Mouse (Mus musculus): ENCODE measurements at regions not wholly inside any gene's neighbourhood (a gene's known extent, or its start where the extent isn't known, plus 50 kb on each side); places are given as distances from the start of the nearest gene placed in this dataset.

DNA sequence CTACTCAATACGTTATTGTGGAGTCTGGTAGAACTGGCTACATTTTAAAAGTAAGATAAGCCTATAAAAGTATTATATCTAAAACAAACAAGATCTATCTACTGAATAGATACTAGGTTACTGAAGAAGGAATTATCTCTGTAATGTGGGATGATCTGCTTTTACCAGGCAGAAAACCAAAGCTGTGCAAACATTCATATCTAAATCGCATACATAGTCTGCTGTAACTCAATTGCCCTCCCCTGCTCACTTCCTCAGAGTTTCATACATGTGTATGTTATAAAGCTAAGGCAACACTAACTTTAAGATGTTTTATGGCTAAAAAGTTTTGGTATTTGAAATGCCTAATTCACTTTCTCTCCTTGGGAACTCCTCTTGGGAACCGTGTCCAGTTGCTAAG lies 219.0 kb downstream of the Nfkbiz start:
- ATAC-seq (ENCODE audit: extremely low read depth, insufficient number of reproducible peaks, low FRiP score, poor library complexity, severe bottlenecking) (no peak), DNase-seq (ENCODE audit: low spot score) (no peak)
- Histone ChIP-seq H3K9me3 (replicated peaks) (no peaks in the 10 kb centered on the region), H3K27me3 (ENCODE audit: insufficient read depth, low read length) (no peaks in the 10 kb centered on the region), H3K36me3 (replicated peaks) (no peaks in the 10 kb centered on the region), H3K4me1 (ENCODE audit: insufficient read depth, low read depth, low read length) (no peaks in the 10 kb centered on the region), H3K4me3 (ENCODE audit: low read depth, low read length) (no peak overlapping the region)
- TF ChIP-seq POLR2AphosphoS5 (IDR thresholded peaks at IDR 0.05; ENCODE audit: insufficient replicate concordance, low read depth, low read length): no peak
- TF ChIP-seq GATA2 (IDR thresholded peaks at IDR 0.05; ENCODE audit: borderline replicate concordance, low read depth, low read length): no peak
- no peak for TF ChIP-seq TAL1 (conservative IDR thresholded peaks at IDR 0.05; ENCODE audit: low read depth, low read length)
- no peak for TF ChIP-seq GATA1 (IDR thresholded peaks at IDR 0.05; ENCODE audit: borderline replicate concordance, low read length)
- TF ChIP-seq CTCF (IDR thresholded peaks at IDR 0.05; ENCODE audit: low read depth, low read length): no peak

DNA sequence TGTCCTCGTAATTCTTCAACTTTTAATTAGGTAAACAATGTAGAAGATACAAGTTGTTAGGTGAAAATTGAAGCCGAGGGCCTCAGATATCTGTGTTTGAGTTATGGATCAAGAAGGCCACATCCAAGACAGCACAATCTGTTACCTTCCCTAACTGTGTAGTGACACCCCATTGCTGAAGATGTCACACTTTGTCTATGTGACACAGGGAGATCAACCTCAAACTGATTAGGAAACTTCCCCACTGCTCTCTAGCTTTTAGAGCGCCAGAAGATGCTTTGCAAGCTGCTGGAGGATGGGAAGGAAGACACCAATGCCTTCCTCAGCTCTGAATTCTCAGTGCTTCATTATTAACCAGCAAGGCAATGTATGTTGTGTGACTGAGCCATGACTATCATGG lies 220.7 kb downstream of the Nfkbiz start:
- TF ChIP-seq GATA1 (IDR thresholded peaks at IDR 0.05; ENCODE audit: borderline replicate concordance, low read length) (no peak), CTCF (IDR thresholded peaks at IDR 0.05; ENCODE audit: low read depth, low read length) (no peak), TAL1 (conservative IDR thresholded peaks at IDR 0.05; ENCODE audit: low read depth, low read length) (no peak), POLR2AphosphoS5 (IDR thresholded peaks at IDR 0.05; ENCODE audit: insufficient replicate concordance, low read depth, low read length) (no peak), GATA2 (IDR thresholded peaks at IDR 0.05; ENCODE audit: borderline replicate concordance, low read depth, low read length) (no peak)
- H3K36me3 ChIP-seq (replicated peaks): no peaks in the 10 kb centered on the region
- H3K4me3 ChIP-seq (ENCODE audit: low read depth, low read length): no peak overlapping the region
- DNase-seq (ENCODE audit: low spot score) (no peak), ATAC-seq (ENCODE audit: extremely low read depth, insufficient number of reproducible peaks, low FRiP score, poor library complexity, severe bottlenecking) (no peak)
- no peaks in the 10 kb centered on the region for H3K27me3 ChIP-seq (ENCODE audit: insufficient read depth, low read length)
- H3K4me1 ChIP-seq (ENCODE audit: insufficient read depth, low read depth, low read length): no peaks in the 10 kb centered on the region
- no peaks in the 10 kb centered on the region for H3K9me3 ChIP-seq (replicated peaks)

DNA sequence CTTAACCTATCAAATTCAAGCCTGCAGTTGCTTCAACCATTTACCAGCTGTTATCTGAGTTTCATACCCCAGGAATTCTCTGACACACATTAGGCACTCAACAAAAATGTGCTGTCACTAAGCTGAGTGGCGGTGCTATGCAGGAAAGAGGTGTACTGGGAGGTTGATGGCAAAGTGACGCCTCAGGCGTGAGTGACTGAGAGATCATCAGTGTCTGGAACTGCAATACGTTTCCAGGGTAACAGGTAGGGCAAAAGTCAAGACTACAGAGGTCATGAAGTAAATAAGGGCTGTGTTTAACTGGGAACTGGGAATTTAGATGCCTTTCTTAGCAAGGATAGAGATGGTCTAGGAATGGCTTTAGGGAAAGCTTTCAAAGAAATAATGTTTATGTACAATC lies 221.2 kb downstream of the Nfkbiz start:
- H3K36me3 ChIP-seq (replicated peaks): no peaks in the 10 kb centered on the region

DNA sequence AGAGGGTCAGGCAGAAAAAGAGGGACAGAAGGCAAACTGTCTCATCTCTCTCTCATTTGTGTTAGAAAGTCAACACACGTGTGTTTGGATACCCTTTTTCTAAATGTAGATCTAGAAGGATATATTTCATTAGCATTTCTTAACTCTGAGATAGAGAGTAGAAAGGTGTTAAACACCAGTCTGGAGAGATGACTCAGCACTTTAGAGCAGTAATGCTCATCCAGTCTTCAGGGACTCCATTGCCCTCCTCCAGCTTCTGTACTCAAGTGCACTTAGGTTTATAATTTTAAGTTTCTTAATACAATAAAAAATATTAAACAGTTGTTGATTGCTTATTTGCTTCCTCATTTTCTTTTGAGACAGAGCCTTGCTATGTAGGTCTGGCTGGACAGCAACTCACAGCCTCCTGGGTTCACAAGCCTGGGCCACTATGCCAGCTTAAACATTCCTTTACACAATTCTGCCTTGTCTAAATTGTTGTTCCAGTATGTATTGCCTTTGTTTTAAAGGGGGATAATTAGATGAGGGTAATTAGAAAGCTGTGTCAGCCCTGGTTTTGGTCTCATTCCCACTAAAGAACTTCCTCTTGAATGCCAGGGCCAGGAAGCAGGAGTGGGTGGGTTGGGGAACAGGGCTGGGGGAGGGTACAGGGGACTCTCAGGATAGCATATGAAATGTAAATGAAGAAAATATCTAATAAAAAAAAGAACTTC lies 222.1 kb downstream of the Nfkbiz start:
- H3K27me3 ChIP-seq (ENCODE audit: insufficient read depth, low read length): no peaks in the 10 kb centered on the region
- DNase-seq (ENCODE audit: low spot score) (no peak), ATAC-seq (ENCODE audit: extremely low read depth, insufficient number of reproducible peaks, low FRiP score, poor library complexity, severe bottlenecking) (no peak)
- no peaks in the 10 kb centered on the region for H3K36me3 ChIP-seq (replicated peaks)
- TF ChIP-seq GATA1 (IDR thresholded peaks at IDR 0.05; ENCODE audit: borderline replicate concordance, low read length): no peak
- no peak for TF ChIP-seq CTCF (IDR thresholded peaks at IDR 0.05; ENCODE audit: low read depth, low read length)
- H3K4me1 ChIP-seq (ENCODE audit: insufficient read depth, low read depth, low read length): no peaks in the 10 kb centered on the region
- H3K4me3 ChIP-seq (ENCODE audit: low read depth, low read length): no peak overlapping the region
- H3K9me3 ChIP-seq (replicated peaks): no peaks in the 10 kb centered on the region

More for the DNA sequence above, 221.2 kb downstream of the Nfkbiz start:
- ATAC-seq (ENCODE audit: extremely low read depth, insufficient number of reproducible peaks, low FRiP score, poor library complexity, severe bottlenecking) (no peak), DNase-seq (ENCODE audit: low spot score) (no peak)
- H3K4me1 ChIP-seq (ENCODE audit: insufficient read depth, low read depth, low read length): no peaks in the 10 kb centered on the region
- TF ChIP-seq TAL1 (conservative IDR thresholded peaks at IDR 0.05; ENCODE audit: low read depth, low read length): no peak
- no peak for TF ChIP-seq GATA2 (IDR thresholded peaks at IDR 0.05; ENCODE audit: borderline replicate concordance, low read depth, low read length)
- no peak for TF ChIP-seq CTCF (IDR thresholded peaks at IDR 0.05; ENCODE audit: low read depth, low read length)
- no peak for TF ChIP-seq GATA1 (IDR thresholded peaks at IDR 0.05; ENCODE audit: borderline replicate concordance, low read length)
- TF ChIP-seq POLR2AphosphoS5 (IDR thresholded peaks at IDR 0.05; ENCODE audit: insufficient replicate concordance, low read depth, low read length): no peak
- H3K4me3 ChIP-seq (ENCODE audit: low read depth, low read length): no peak overlapping the region
- H3K9me3 ChIP-seq (replicated peaks): no peaks in the 10 kb centered on the region
- H3K27me3 ChIP-seq (ENCODE audit: insufficient read depth, low read length): no peaks in the 10 kb centered on the region

DNA sequence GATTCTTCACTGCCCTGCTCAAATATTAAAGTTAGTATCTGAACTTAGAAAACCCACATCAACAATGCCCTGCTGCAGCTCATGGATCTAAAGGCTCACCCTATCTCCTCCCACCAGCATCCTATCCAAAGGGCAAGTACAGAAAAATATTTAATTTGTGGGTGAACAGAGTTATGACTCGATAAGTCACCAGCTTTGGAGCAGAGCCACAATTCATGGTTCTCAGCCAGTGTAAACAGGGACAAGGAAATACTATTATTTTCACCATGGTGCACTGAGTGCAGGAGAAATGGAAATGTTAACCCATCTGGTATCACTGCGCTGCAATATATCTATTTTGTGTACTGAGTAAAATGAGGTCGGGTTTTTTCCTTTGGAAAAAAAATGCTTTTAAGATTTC lies 225.8 kb downstream of the Nfkbiz start:
- ATAC-seq (ENCODE audit: extremely low read depth, insufficient number of reproducible peaks, low FRiP score, poor library complexity, severe bottlenecking) (no peak), DNase-seq (ENCODE audit: low spot score) (no peak)
- Histone ChIP-seq H3K9me3 (replicated peaks) (no peaks in the 10 kb centered on the region), H3K4me3 (ENCODE audit: low read depth, low read length) (no peak overlapping the region), H3K4me1 (ENCODE audit: insufficient read depth, low read depth, low read length) (no peaks in the 10 kb centered on the region), H3K27me3 (ENCODE audit: insufficient read depth, low read length) (no peaks in the 10 kb centered on the region), H3K36me3 (replicated peaks) (no peaks in the 10 kb centered on the region)
- TF ChIP-seq GATA2 (IDR thresholded peaks at IDR 0.05; ENCODE audit: borderline replicate concordance, low read depth, low read length): no peak
- no peak for TF ChIP-seq GATA1 (IDR thresholded peaks at IDR 0.05; ENCODE audit: borderline replicate concordance, low read length)
- no peak for TF ChIP-seq CTCF (IDR thresholded peaks at IDR 0.05; ENCODE audit: low read depth, low read length)
- no peak for TF ChIP-seq TAL1 (conservative IDR thresholded peaks at IDR 0.05; ENCODE audit: low read depth, low read length)
- no peak for TF ChIP-seq POLR2AphosphoS5 (IDR thresholded peaks at IDR 0.05; ENCODE audit: insufficient replicate concordance, low read depth, low read length)

DNA sequence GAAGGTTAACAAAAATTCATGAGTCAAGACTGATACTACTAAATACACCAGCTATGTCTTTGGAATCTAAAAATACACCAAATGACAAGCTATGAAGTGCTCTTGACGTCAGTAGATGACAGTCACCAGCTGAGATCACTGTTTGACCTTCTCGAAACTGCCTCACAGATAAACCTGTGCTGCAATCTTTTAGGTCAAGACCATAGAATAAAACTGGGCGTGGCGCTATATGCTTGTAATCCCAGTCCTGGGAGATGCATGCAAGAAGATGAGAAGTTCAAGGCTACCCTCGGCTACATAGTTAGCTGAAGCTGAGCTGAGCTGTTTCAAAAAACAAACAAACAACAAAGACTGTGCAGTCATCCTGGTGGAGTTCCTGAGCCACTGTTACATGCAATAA lies 226.7 kb downstream of the Nfkbiz start:
- no peaks in the 10 kb centered on the region for H3K9me3 ChIP-seq (replicated peaks)
- H3K27me3 ChIP-seq (ENCODE audit: insufficient read depth, low read length): no peaks in the 10 kb centered on the region
- H3K4me1 ChIP-seq (ENCODE audit: insufficient read depth, low read depth, low read length): no peaks in the 10 kb centered on the region
- TF ChIP-seq POLR2AphosphoS5 (IDR thresholded peaks at IDR 0.05; ENCODE audit: insufficient replicate concordance, low read depth, low read length) (no peak), GATA2 (IDR thresholded peaks at IDR 0.05; ENCODE audit: borderline replicate concordance, low read depth, low read length) (no peak), GATA1 (IDR thresholded peaks at IDR 0.05; ENCODE audit: borderline replicate concordance, low read length) (no peak), CTCF (IDR thresholded peaks at IDR 0.05; ENCODE audit: low read depth, low read length) (no peak), TAL1 (conservative IDR thresholded peaks at IDR 0.05; ENCODE audit: low read depth, low read length) (no peak)
- no peak for ATAC-seq (ENCODE audit: extremely low read depth, insufficient number of reproducible peaks, low FRiP score, poor library complexity, severe bottlenecking)
- H3K4me3 ChIP-seq (ENCODE audit: low read depth, low read length): no peak overlapping the region
- H3K36me3 ChIP-seq (replicated peaks): no peaks in the 10 kb centered on the region
- no peak for DNase-seq (ENCODE audit: low spot score)
